Mouse (Mus musculus): ENCODE measurements around the gene Gtf2a1l. TPM values are rescaled to one million over a fixed set of nuclear protein-coding genes. Genes with fewer than 3 reads are reported as not detected.

Gene Gtf2a1l
- total and polyA plus RNA-seq, 3 experiments = 0.14 TPM; not detected in 2

GRCm38 (mm10) chr17:88653375-88653769 lies 15.1 kb upstream of the Gtf2a1l start:
- Histone ChIP-seq H3K79me2 (replicated peaks; ENCODE audit: control insufficient read depth, insufficient read depth, low read length) (no peaks in the 10 kb centered on the region), H3K4me1 (ENCODE audit: control insufficient read depth, insufficient read depth, low read length) (no peaks in the 10 kb centered on the region), H3K9ac (ENCODE audit: low read depth, low read length) (no peak overlapping the region), H3K27me3 (ENCODE audit: control insufficient read depth, insufficient read depth, low read length) (no peaks in the 10 kb centered on the region), H3K27ac (no peak overlapping the region), H3K36me3 (ENCODE audit: control insufficient read depth, insufficient read depth, low read length) (no peaks in the 10 kb centered on the region), H3K4me3 (no peak overlapping the region)
- WGBS = 78% methylated on average over 4 of the region's 4 CpGs
- no peak for TF ChIP-seq EP300 (IDR thresholded peaks at IDR 0.05; ENCODE audit: insufficient read depth, low read depth, low read length)
- no peak for TF ChIP-seq POLR2A (IDR thresholded peaks at IDR 0.05; ENCODE audit: insufficient read depth, low read depth, low read length)
- TF ChIP-seq CTCF (IDR thresholded peaks at IDR 0.05) = no peak
- no peak for DNase-seq
- intact Hi-C loops (cut with DNase I) = loop anchor here (1.0 to 5.0 kb wide), 2 partner anchors 100 to 1849 kb away; no protein-coding TSS in a partner anchor

- intact Hi-C loops (cut with DNase I) = no loop called here
Measured at GRCm38 (mm10) chr17:88658510-88658909, 9.9 kb upstream of the Gtf2a1l start.

GRCm38 (mm10) chr17:88666076-88666475 lies 2.4 kb upstream of the Gtf2a1l start:
- H3K27ac ChIP-seq = no peak overlapping the region
- WGBS = 38% methylated on average over 2 of the region's 2 CpGs
- H3K9ac ChIP-seq (ENCODE audit: low read depth, low read length) = no peak overlapping the region
- intact Hi-C loops (cut with DNase I) = no loop called here
- H3K4me3 ChIP-seq = no peak overlapping the region
- TF ChIP-seq CTCF (IDR thresholded peaks at IDR 0.05) = no peak
- TF ChIP-seq EP300 (IDR thresholded peaks at IDR 0.05; ENCODE audit: insufficient read depth, low read depth, low read length) = no peak
- no peak for TF ChIP-seq POLR2A (IDR thresholded peaks at IDR 0.05; ENCODE audit: insufficient read depth, low read depth, low read length)
- H3K36me3 ChIP-seq (ENCODE audit: control insufficient read depth, insufficient read depth, low read length) = no peaks in the 10 kb centered on the region
- no peaks in the 10 kb centered on the region for H3K79me2 ChIP-seq (replicated peaks; ENCODE audit: control insufficient read depth, insufficient read depth, low read length)
- no peaks in the 10 kb centered on the region for H3K4me1 ChIP-seq (ENCODE audit: control insufficient read depth, insufficient read depth, low read length)
- no peak for DNase-seq
- peaks cover 4% of the 10 kb centered on the region for H3K27me3 ChIP-seq (ENCODE audit: control insufficient read depth, insufficient read depth, low read length)

More at GRCm38 (mm10) chr17:88658510-88658909, 9.9 kb upstream of the Gtf2a1l start:
- TF ChIP-seq EP300 (IDR thresholded peaks at IDR 0.05; ENCODE audit: insufficient read depth, low read depth, low read length) (no peak), POLR2A (IDR thresholded peaks at IDR 0.05; ENCODE audit: insufficient read depth, low read depth, low read length) (no peak), CTCF (IDR thresholded peaks at IDR 0.05) (no peak)
- Histone ChIP-seq H3K79me2 (replicated peaks; ENCODE audit: control insufficient read depth, insufficient read depth, low read length) (no peaks in the 10 kb centered on the region), H3K4me1 (ENCODE audit: control insufficient read depth, insufficient read depth, low read length) (no peaks in the 10 kb centered on the region), H3K36me3 (ENCODE audit: control insufficient read depth, insufficient read depth, low read length) (no peaks in the 10 kb centered on the region), H3K27ac (no peak overlapping the region), H3K27me3 (ENCODE audit: control insufficient read depth, insufficient read depth, low read length) (no peaks in the 10 kb centered on the region), H3K4me3 (no peak overlapping the region), H3K9ac (ENCODE audit: low read depth, low read length) (no peak overlapping the region)
- no peak for DNase-seq
- 50% methylated on average over 6 of the region's 6 CpGs for WGBS

GRCm38 (mm10) chr17:88669921-88670320 lies 1.5 kb downstream of the Gtf2a1l start:
- Histone ChIP-seq H3K9ac (ENCODE audit: low read depth, low read length) (no peak overlapping the region), H3K27me3 (ENCODE audit: control insufficient read depth, insufficient read depth, low read length) (peaks cover 2% of the 10 kb centered on the region), H3K27ac (no peak overlapping the region), H3K4me3 (no peak overlapping the region), H3K4me1 (ENCODE audit: control insufficient read depth, insufficient read depth, low read length) (no peaks in the 10 kb centered on the region), H3K79me2 (replicated peaks; ENCODE audit: control insufficient read depth, insufficient read depth, low read length) (no peaks in the 10 kb centered on the region), H3K36me3 (ENCODE audit: control insufficient read depth, insufficient read depth, low read length) (no peaks in the 10 kb centered on the region)
- no peak for DNase-seq
- intact Hi-C loops (cut with DNase I) = no loop called here
- TF ChIP-seq POLR2A (IDR thresholded peaks at IDR 0.05; ENCODE audit: insufficient read depth, low read depth, low read length) = no peak
- TF ChIP-seq CTCF (IDR thresholded peaks at IDR 0.05) = no peak
- TF ChIP-seq EP300 (IDR thresholded peaks at IDR 0.05; ENCODE audit: insufficient read depth, low read depth, low read length) = no peak
- 82% methylated on average over 2 of the region's 2 CpGs for WGBS

- no peak for TF ChIP-seq EP300 (IDR thresholded peaks at IDR 0.05; ENCODE audit: insufficient read depth, low read depth, low read length)
- TF ChIP-seq POLR2A (IDR thresholded peaks at IDR 0.05; ENCODE audit: insufficient read depth, low read depth, low read length) = no peak
- TF ChIP-seq CTCF (IDR thresholded peaks at IDR 0.05) = no peak
- WGBS = 67% methylated on average over 4 of the region's 4 CpGs
Measured at GRCm38 (mm10) chr17:88670800-88671199, 2.3 kb downstream of the Gtf2a1l start.

GRCm38 (mm10) chr17:88675310-88676309 lies 7.2 kb downstream of the Gtf2a1l start:
- no peaks in the 10 kb centered on the region for H3K4me1 ChIP-seq (ENCODE audit: control insufficient read depth, insufficient read depth, low read length)
- intact Hi-C loops (cut with DNase I) = no loop called here
- no peaks in the 10 kb centered on the region for H3K36me3 ChIP-seq (ENCODE audit: control insufficient read depth, insufficient read depth, low read length)
- no peak overlapping the region for H3K27ac ChIP-seq
- H3K9ac ChIP-seq (ENCODE audit: low read depth, low read length) = no peak overlapping the region
- H3K4me3 ChIP-seq = no peak overlapping the region
- 87% methylated on average over 23 of the region's 23 CpGs for WGBS
- no peak for DNase-seq
- no peaks in the 10 kb centered on the region for H3K27me3 ChIP-seq (ENCODE audit: control insufficient read depth, insufficient read depth, low read length)
- H3K79me2 ChIP-seq (replicated peaks; ENCODE audit: control insufficient read depth, insufficient read depth, low read length) = no peaks in the 10 kb centered on the region
- no peak for TF ChIP-seq CTCF (IDR thresholded peaks at IDR 0.05)
- TF ChIP-seq EP300 (IDR thresholded peaks at IDR 0.05; ENCODE audit: insufficient read depth, low read depth, low read length) = no peak
- no peak for TF ChIP-seq POLR2A (IDR thresholded peaks at IDR 0.05; ENCODE audit: insufficient read depth, low read depth, low read length)

More at GRCm38 (mm10) chr17:88670800-88671199, 2.3 kb downstream of the Gtf2a1l start:
- Histone ChIP-seq H3K79me2 (replicated peaks; ENCODE audit: control insufficient read depth, insufficient read depth, low read length) (no peaks in the 10 kb centered on the region), H3K27me3 (ENCODE audit: control insufficient read depth, insufficient read depth, low read length) (peaks cover 2% of the 10 kb centered on the region), H3K36me3 (ENCODE audit: control insufficient read depth, insufficient read depth, low read length) (no peaks in the 10 kb centered on the region), H3K4me1 (ENCODE audit: control insufficient read depth, insufficient read depth, low read length) (no peaks in the 10 kb centered on the region), H3K4me3 (no peak overlapping the region), H3K9ac (ENCODE audit: low read depth, low read length) (no peak overlapping the region), H3K27ac (no peak overlapping the region)
- intact Hi-C loops (cut with DNase I) = no loop called here
- no peak for DNase-seq

Data from heart, adult 2 months (tissue).